Mouse (Mus musculus): ENCODE measurements around the gene Rps3.

DNA sequence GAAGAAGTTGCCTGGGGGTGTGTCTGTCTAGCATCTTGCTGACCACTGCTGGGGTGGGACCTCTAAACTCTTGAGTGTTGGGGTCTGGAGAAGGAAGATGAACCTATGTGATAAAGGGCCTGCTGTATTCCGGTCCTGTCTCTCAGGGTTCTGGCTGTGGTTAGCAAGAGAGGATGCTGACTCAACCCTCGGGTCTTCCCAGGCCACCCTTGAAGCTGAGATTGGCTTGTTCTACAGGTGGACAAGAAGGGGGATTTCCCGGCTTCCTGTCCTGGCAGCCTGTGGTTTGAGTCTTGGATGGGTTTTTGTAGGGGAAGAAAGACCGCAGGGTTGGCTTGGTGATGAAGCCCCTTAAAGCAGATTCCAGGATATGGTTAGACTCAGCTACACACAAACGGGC lies 54.7 kb downstream of the Rps3 start:
- TF ChIP-seq CTCF (conservative IDR thresholded peaks at IDR 0.05; ENCODE audit: low read length) = no peak
- TF ChIP-seq POU5F1 (IDR thresholded peaks at IDR 0.05; ENCODE audit: borderline replicate concordance, low read length) = no peak
